Mouse (Mus musculus) kidney, adult 2 months (tissue): ENCODE data around the gene Hadh. TPM values are rescaled to one million over a fixed set of nuclear protein-coding genes. Genes with fewer than 3 reads are reported as not detected.
A peak's percentile ranks its signal among the peaks of the same experiment; 100 is the strongest.

Experiments used
- DNase-seq: peaks from one replicate; pipeline ENCODE4 v3.0.0; 2021
- H3K27ac ChIP-seq: fragments of 200-500 bp; 2 replicates; pipeline ENCODE4 v1.5.1; 2012; ENCODE audit warnings: low read depth, low read length, control low read depth, inconsistent platforms; ENCODE audit not compliant: insufficient read depth
- H3K27me3 ChIP-seq: fragments of 200-500 bp; replicated peaks from 2 replicates; pipeline ENCODE4 v1.6.1; 2012; ENCODE audit warnings: mild to moderate bottlenecking, moderate library complexity, low read length, inconsistent platforms; ENCODE audit not compliant: control insufficient read depth, insufficient read depth
- H3K36me3 ChIP-seq: fragments of 200-500 bp; 2 replicates; pipeline ENCODE4 v1.6.1; 2012; ENCODE audit warnings: mild to moderate bottlenecking, moderate library complexity, low read length, inconsistent platforms; ENCODE audit not compliant: control insufficient read depth, insufficient read depth
- H3K4me1 ChIP-seq: fragments of 200-500 bp; 2 replicates; pipeline ENCODE4 v1.6.1; 2011; ENCODE audit warnings: low read length; ENCODE audit not compliant: control insufficient read depth, insufficient read depth
- H3K4me3 ChIP-seq: fragments of 200-500 bp; 2 replicates; pipeline ENCODE4 v1.5.1; 2011; ENCODE audit warnings: mild to moderate bottlenecking, low read depth, low read length, control low read depth; ENCODE audit not compliant: insufficient read depth
- CTCF ChIP-seq: fragments of 200-500 bp; conservative IDR thresholded peaks from 2 replicates; pipeline ENCODE4 v1.5.1; 2011; ENCODE audit warnings: low read depth, mild to moderate bottlenecking, control low read depth, low read length, moderate library complexity, mixed read lengths; ENCODE audit not compliant: insufficient read depth, insufficient read length
- POLR2A ChIP-seq: fragments of 200-500 bp; IDR thresholded peaks from one replicate; pipeline ENCODE4 v1.6.1; 2011; ENCODE audit warnings: low read depth, low read length, control low read depth
- WGBS: fragments of 180-500 bp; shearing (Covaris S2); methylation state at CpG from one replicate; pipeline ENCODE4 v1.1.7; 2018; 5-methylcytosine and 5-hydroxymethylcytosine counted together
- polyA plus RNA-seq: library from polyadenylated mRNA; depleted of rRNA; stranded (reverse); fragments of >200 nt; gene quantifications from 2 replicates; pipeline ENCODE4 v1.2.3, GENCODE M21; 2012

The Hadh gene
- polyA plus RNA-seq, 1 experiment, result 515 TPM

- DNase-seq, result no peak
- Histone ChIP-seq H3K27me3 (no peaks in the 10 kb centered on the region), H3K27ac (no peak overlapping the region), H3K36me3 (no peaks in the 10 kb centered on the region; the same call in none of the 2 replicates), H3K4me3 (no peak overlapping the region), H3K4me1 (peaks cover 2% of the 10 kb centered on the region; the same call in 1 of the 2 replicates)
- no peak for TF ChIP-seq CTCF
- no peak for TF ChIP-seq POLR2A
- WGBS, result 82% methylated on average over 3 of the region's 3 CpGs
Observed at GRCm38 (mm10) chr3:131258921-131259320, 13.0 kb downstream of the Hadh start.

GRCm38 (mm10) chr3:131255399-131255981 lies 16.4 kb downstream of the Hadh start:
- no peak overlapping the region for H3K4me3 ChIP-seq
- H3K27ac ChIP-seq, result no peak overlapping the region
- no peaks in the 10 kb centered on the region; the same call in 1 of the 2 replicates for H3K4me1 ChIP-seq
- no peaks in the 10 kb centered on the region for H3K27me3 ChIP-seq
- WGBS, result 96% methylated on average over 3 of the region's 3 CpGs
- DNase-seq, result no peak
- no peak for TF ChIP-seq CTCF
- TF ChIP-seq POLR2A, result no peak
- no peaks in the 10 kb centered on the region for H3K36me3 ChIP-seq

- 77% methylated on average over 4 of the region's 4 CpGs for WGBS
- no peak for TF ChIP-seq POLR2A
- TF ChIP-seq CTCF, result no peak
- no peak overlapping the region for H3K4me3 ChIP-seq
Observed at GRCm38 (mm10) chr3:131254991-131255390, 16.9 kb downstream of the Hadh start.

GRCm38 (mm10) chr3:131251601-131252000 lies 20.3 kb downstream of the Hadh start:
- 0 out of 2 replicates have a peak, but pooled peaks cover 2% of the 10 kb centered on the region for H3K4me1 ChIP-seq
- no peak for DNase-seq
- H3K27me3 ChIP-seq, result no peaks in the 10 kb centered on the region
- no peaks in the 10 kb centered on the region for H3K36me3 ChIP-seq
- 89% methylated on average over 7 of the region's 7 CpGs for WGBS
- no peak overlapping the region for H3K27ac ChIP-seq
- no peak overlapping the region for H3K4me3 ChIP-seq
- TF ChIP-seq POLR2A (no peak), CTCF (no peak)

More at GRCm38 (mm10) chr3:131254991-131255390, 16.9 kb downstream of the Hadh start:
- peak; percentile 70 for DNase-seq
- Histone ChIP-seq H3K4me1 (no peaks in the 10 kb centered on the region; the same call in 1 of the 2 replicates), H3K27me3 (no peaks in the 10 kb centered on the region), H3K27ac (no peak overlapping the region), H3K36me3 (no peaks in the 10 kb centered on the region)

GRCm38 (mm10) chr3:131250978-131251377 lies 20.9 kb downstream of the Hadh start:
- Histone ChIP-seq H3K36me3 (no peaks in the 10 kb centered on the region), H3K4me1 (peaks cover 9% of the 10 kb centered on the region; the same call in 1 of the 2 replicates), H3K27ac (no peak overlapping the region), H3K4me3 (no peak overlapping the region), H3K27me3 (no peaks in the 10 kb centered on the region)
- 77% methylated on average over 13 of the region's 13 CpGs for WGBS
- no peak for DNase-seq
- TF ChIP-seq CTCF (no peak), POLR2A (no peak)

- WGBS, result 81% methylated on average over 2 of the region's 2 CpGs
- no peaks in the 10 kb centered on the region for H3K36me3 ChIP-seq
- no peaks in the 10 kb centered on the region for H3K27me3 ChIP-seq
- no peak for DNase-seq
- no peak for TF ChIP-seq CTCF
- no peak for TF ChIP-seq POLR2A
- H3K27ac ChIP-seq, result no peak overlapping the region
- H3K4me3 ChIP-seq, result no peak overlapping the region
- peaks cover 11% of the 10 kb centered on the region; the same call in 1 of the 2 replicates for H3K4me1 ChIP-seq
Observed at GRCm38 (mm10) chr3:131250283-131250682, 21.6 kb downstream of the Hadh start.

GRCm38 (mm10) chr3:131248444-131248843 lies 23.5 kb downstream of the Hadh start:
- TF ChIP-seq POLR2A, result no peak
- no peak for TF ChIP-seq CTCF
- Histone ChIP-seq H3K27ac (no peak overlapping the region), H3K36me3 (no peaks in the 10 kb centered on the region), H3K4me1 (peaks cover 11% of the 10 kb centered on the region; the same call in 1 of the 2 replicates), H3K4me3 (no peak overlapping the region), H3K27me3 (no peaks in the 10 kb centered on the region)
- WGBS, result 71% methylated on average over 10 of the region's 10 CpGs
- DNase-seq, result no peak
